Mouse (Mus musculus): ENCODE data around the gene Hist1h3f. TPM values are rescaled to one million over a fixed set of nuclear protein-coding genes. Genes with fewer than 3 reads are reported as not detected.
A peak's percentile ranks its signal among the peaks of the same experiment; 100 is the strongest.

Gene Hist1h3f
- total RNA-seq (2017): 45.4 and 80.4 TPM in 2 replicates

DNA sequence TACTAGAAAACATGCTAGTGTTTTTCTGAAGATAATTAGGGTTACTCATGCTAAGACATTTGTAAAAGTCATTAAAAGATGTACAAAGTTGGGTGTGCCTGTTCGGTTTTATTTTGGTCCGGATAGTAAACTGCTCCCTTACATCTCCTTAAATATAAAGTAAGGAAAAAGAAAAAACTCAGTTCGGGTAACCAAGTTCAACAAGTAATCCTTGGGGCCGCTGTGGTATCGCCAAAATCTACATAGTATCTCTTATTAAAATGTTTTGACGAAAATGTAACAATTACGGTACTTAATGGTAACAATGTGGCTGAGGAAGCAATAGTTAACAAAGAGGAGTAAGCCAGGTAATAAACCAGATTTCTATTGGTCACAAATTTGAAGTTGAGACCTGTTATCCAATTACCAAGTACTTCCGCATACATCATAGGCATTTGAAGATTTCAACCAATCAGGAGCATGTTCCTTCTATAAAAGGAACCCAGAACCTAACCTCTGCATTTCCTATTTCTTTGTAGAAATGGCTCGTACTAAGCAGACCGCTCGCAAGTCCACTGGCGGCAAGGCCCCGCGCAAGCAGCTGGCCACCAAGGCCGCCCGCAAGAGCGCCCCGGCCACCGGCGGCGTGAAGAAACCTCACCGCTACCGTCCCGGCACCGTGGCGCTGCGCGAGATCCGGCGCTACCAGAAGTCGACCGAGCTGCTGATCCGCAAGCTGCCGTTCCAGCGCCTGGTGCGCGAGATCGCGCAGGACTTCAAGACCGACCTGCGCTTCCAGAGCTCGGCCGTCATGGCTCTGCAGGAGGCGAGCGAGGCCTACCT lies at the start of gene Hist1h3f:
TSS of gene Hist1h3f (plus strand) at position 88 of the 822 bp plus-strand sequence.
- ATAC-seq (replicated peaks in 1 of 2; ENCODE audit: insufficient read depth in 1 of 2, low FRiP score in 2 of 2, low TSS enrichment in 1 of 2, low read depth in 1 of 2, poor library complexity in 2 of 2, severe bottlenecking in 2 of 2): peak; percentile 77 to 86

DNA sequence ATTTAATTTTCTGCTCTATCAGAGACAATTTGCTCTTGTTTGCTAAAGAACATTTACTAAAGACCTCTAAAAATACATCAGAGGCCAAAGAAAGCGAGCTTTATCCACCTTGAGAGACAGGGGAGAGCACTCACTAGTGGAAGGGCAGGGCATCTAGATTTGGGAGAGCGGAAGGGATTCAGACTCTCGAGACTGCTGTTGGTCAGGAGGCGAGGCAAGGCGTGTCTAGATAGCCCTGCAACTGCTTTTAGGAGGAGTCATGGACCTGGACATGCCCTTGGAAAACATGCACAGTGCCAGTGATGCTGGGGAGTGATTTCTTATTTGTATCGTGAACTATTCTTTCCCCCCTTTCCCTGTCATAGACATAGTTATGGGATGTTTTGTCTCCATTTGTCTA lies 48.3 kb upstream of the Hist1h3f start:
- no peak for ATAC-seq (replicated peaks in 1 of 2; ENCODE audit: insufficient read depth in 1 of 2, low FRiP score in 2 of 2, low TSS enrichment in 1 of 2, low read depth in 1 of 2, poor library complexity in 2 of 2, severe bottlenecking in 2 of 2)

GRCm38 (mm10) chr13:23497656-23498321 lies 46.1 kb upstream of the Hist1h3f start:
- ATAC-seq (replicated peaks in 1 of 2; ENCODE audit: insufficient read depth in 1 of 2, low FRiP score in 2 of 2, low TSS enrichment in 1 of 2, low read depth in 1 of 2, poor library complexity in 2 of 2, severe bottlenecking in 2 of 2): no peak

GRCm38 (mm10) chr13:23498653-23499052 lies 45.2 kb upstream of the Hist1h3f start:
- ATAC-seq (replicated peaks in 1 of 2; ENCODE audit: insufficient read depth in 1 of 2, low FRiP score in 2 of 2, low TSS enrichment in 1 of 2, low read depth in 1 of 2, poor library complexity in 2 of 2, severe bottlenecking in 2 of 2): no peak

DNA sequence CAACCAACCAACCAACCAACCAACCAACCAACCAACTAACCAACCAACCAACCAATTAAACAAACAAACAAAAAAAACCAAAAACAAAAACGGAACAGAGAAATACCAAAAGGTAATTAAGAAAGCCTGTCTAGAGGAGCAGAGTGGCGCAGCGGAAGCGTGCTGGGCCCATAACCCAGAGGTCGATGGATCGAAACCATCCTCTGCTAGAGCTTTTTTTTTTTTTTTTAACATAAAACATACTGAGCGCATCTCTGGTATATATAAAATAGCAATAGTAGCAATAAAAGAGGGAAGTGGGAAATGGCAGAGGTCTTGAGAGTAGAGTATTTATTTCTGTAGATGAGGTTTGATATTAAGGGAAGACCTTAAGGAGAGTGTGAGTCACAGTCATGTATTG lies 43.9 kb upstream of the Hist1h3f start:
- no peak for ATAC-seq (replicated peaks in 1 of 2; ENCODE audit: insufficient read depth in 1 of 2, low FRiP score in 2 of 2, low TSS enrichment in 1 of 2, low read depth in 1 of 2, poor library complexity in 2 of 2, severe bottlenecking in 2 of 2)

DNA sequence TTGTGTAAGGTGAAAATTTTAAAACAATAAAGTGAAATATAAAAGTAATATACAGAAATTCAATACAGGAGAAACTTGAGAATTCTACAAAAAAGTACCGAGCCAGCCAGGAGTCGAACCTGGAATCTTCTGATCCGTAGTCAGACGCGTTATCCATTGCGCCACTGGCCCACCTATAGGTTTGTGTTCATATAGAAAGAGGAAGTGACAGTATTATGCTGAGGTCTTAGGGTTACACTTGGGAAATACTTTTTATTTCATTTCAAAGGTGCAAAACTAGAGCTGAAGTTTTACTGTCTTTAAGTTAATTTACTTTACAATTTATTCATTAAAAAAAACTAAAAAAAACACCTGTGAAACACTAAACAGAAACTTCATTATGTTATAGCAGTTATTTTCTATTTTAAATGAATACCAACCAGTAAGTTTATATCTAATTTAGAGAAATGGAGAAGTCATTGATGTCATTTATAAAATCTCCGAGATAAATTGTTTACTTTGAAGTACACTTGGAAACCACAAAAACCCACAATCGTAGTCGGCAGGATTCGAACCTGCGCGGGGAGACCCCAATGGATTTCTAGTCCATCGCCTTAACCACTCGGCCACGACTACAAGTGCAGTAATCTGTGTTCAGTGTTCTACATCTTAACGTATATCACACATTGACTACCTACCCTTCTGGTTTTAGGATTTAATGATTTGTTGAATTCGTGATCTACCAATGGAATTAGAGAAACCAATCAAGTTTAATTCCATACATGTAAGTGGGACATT lies 43.2 kb upstream of the Hist1h3f start:
- ATAC-seq (replicated peaks in 1 of 2; ENCODE audit: insufficient read depth in 1 of 2, low FRiP score in 2 of 2, low TSS enrichment in 1 of 2, low read depth in 1 of 2, poor library complexity in 2 of 2, severe bottlenecking in 2 of 2): peak; percentile 42 to 43; a peak in 2 of 4 replicates

- ATAC-seq (replicated peaks in 1 of 2; ENCODE audit: insufficient read depth in 1 of 2, low FRiP score in 2 of 2, low TSS enrichment in 1 of 2, low read depth in 1 of 2, poor library complexity in 2 of 2, severe bottlenecking in 2 of 2): no peak
Observed at GRCm38 (mm10) chr13:23501511-23501910, 42.3 kb upstream of the Hist1h3f start.

DNA sequence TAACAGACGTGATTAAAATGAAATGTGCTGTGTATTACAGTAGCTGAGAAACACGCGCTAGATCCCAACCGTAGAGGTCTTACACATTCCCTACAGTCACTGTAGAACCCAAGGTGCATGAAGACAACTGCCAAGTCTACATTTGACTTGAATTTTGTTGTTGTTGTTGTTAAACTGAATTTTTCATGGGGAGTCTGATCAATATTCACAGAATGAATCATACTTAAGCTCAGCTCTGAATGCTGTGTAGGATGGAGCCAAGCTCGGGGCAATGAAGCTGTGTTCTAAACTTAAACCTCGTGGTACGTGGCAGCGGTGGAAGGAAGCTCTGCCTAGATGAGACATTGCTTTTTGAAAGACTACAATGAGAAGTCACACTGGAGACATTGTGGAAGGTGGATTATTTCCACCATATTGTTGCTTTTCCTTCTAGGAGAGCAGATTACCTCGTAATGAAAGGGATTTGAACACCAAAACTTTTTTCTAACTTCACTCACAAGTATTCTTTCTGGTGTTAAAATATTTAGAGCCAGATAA lies 41.8 kb upstream of the Hist1h3f start:
- ATAC-seq (replicated peaks in 1 of 2; ENCODE audit: insufficient read depth in 1 of 2, low FRiP score in 2 of 2, low TSS enrichment in 1 of 2, low read depth in 1 of 2, poor library complexity in 2 of 2, severe bottlenecking in 2 of 2): no peak

DNA sequence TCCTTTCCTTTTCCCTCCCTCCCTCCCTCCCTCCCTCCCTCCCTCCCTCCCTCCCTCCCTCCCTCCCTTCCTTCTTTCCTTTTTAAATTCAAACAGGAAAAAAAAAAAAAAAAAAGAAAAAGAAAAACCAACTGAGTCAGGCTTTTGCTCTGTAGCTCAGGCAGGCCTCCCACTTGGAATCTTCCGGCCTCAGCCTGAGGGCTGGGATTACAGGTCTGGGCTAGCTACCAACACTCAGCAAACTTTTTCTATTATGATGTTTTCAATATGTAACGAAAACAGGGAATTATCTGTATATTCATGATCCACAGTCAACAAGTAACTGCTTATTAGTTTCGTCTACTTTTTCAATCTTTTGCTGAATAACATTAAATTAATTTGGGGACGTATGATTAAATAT lies 40.9 kb upstream of the Hist1h3f start:
- no peak for ATAC-seq (replicated peaks in 1 of 2; ENCODE audit: insufficient read depth in 1 of 2, low FRiP score in 2 of 2, low TSS enrichment in 1 of 2, low read depth in 1 of 2, poor library complexity in 2 of 2, severe bottlenecking in 2 of 2)

DNA sequence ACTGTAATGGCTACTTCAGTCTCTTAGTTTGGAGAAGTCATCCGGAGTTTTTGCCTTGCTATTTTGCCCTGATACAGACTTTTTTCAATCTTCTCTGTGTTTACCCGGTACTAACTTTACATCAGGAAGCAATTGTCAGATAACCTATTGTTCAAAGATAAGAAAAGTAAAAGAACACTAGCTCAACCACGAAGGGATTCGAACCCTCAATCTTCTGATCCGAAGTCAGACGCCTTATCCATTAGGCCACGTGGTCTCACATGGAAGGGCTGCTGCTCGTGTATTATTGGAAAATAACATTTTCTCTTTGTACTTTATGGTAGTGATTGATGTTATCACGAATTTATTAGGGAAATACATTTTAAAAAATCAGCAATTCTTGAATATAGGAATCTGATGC lies 40.1 kb upstream of the Hist1h3f start:
- peak in 1 of 2 experiments; percentile 33; a peak in 1 of 4 replicates for ATAC-seq (replicated peaks in 1 of 2; ENCODE audit: insufficient read depth in 1 of 2, low FRiP score in 2 of 2, low TSS enrichment in 1 of 2, low read depth in 1 of 2, poor library complexity in 2 of 2, severe bottlenecking in 2 of 2)

- ATAC-seq (replicated peaks in 1 of 2; ENCODE audit: insufficient read depth in 1 of 2, low FRiP score in 2 of 2, low TSS enrichment in 1 of 2, low read depth in 1 of 2, poor library complexity in 2 of 2, severe bottlenecking in 2 of 2): no peak
Observed at GRCm38 (mm10) chr13:23505662-23506345, 38.0 kb upstream of the Hist1h3f start.

GRCm38 (mm10) chr13:23506351-23506750 lies 37.5 kb upstream of the Hist1h3f start:
- ATAC-seq (replicated peaks in 1 of 2; ENCODE audit: insufficient read depth in 1 of 2, low FRiP score in 2 of 2, low TSS enrichment in 1 of 2, low read depth in 1 of 2, poor library complexity in 2 of 2, severe bottlenecking in 2 of 2): peak in 1 of 2 experiments; percentile 21; a peak in 1 of 4 replicates

GRCm38 (mm10) chr13:23506819-23507515 lies 36.9 kb upstream of the Hist1h3f start:
- ATAC-seq (replicated peaks in 1 of 2; ENCODE audit: insufficient read depth in 1 of 2, low FRiP score in 2 of 2, low TSS enrichment in 1 of 2, low read depth in 1 of 2, poor library complexity in 2 of 2, severe bottlenecking in 2 of 2): no peak

GRCm38 (mm10) chr13:23510127-23510526 lies 33.7 kb upstream of the Hist1h3f start:
- no peak for ATAC-seq (replicated peaks in 1 of 2; ENCODE audit: insufficient read depth in 1 of 2, low FRiP score in 2 of 2, low TSS enrichment in 1 of 2, low read depth in 1 of 2, poor library complexity in 2 of 2, severe bottlenecking in 2 of 2)

- no peak for ATAC-seq (replicated peaks in 1 of 2; ENCODE audit: insufficient read depth in 1 of 2, low FRiP score in 2 of 2, low TSS enrichment in 1 of 2, low read depth in 1 of 2, poor library complexity in 2 of 2, severe bottlenecking in 2 of 2)
Observed at GRCm38 (mm10) chr13:23513517-23513916, 30.3 kb upstream of the Hist1h3f start.

- ATAC-seq (replicated peaks in 1 of 2; ENCODE audit: insufficient read depth in 1 of 2, low FRiP score in 2 of 2, low TSS enrichment in 1 of 2, low read depth in 1 of 2, poor library complexity in 2 of 2, severe bottlenecking in 2 of 2): no peak
Observed at GRCm38 (mm10) chr13:23515281-23515680, 28.6 kb upstream of the Hist1h3f start.
